Mouse (Mus musculus) olfactory bulb, adult 2 months (tissue): ENCODE results near the gene Sept14.

ENCODE experiments used
- CTCF ChIP-seq: fragments of 200-500 bp; IDR thresholded peaks from 2 replicates; pipeline ENCODE4 v1.5.1; 2012; ENCODE audit warnings: low read depth, mild to moderate bottlenecking, low read length, moderate library complexity; ENCODE audit not compliant: insufficient read depth
- POLR2A ChIP-seq: fragments of 200-500 bp; IDR thresholded peaks from 2 replicates; pipeline ENCODE4 v1.6.1; 2012; ENCODE audit warnings: mild to moderate bottlenecking, low read depth, low read length, moderate library complexity; ENCODE audit not compliant: insufficient read depth

GRCm38 (mm10) chr5:129720176-129720575, 11.9 kb upstream of the Sept14 start:
- TF ChIP-seq CTCF (no peak), POLR2A (no peak)
